Comparison of ENCODE assay signal across 24 mouse cellular contexts in genomic region chr12:56450261-56450660, GRCm38 (mm10).
DNase-seq lines count a peak whose midpoint lies in the region; ATAC-seq and TF ChIP-seq lines count a peak whose summit lies in the region.
"Had no signal": no experiment of that assay in that cellular context is flagged by ENCODE, and none has a peak within 500 bp of the region (broad histone marks: within the 10 kb centered on the region; RNA-seq: fewer than 3 reads in every experiment).

No protein-coding gene starts in this region.

- H3K4me1 ChIP-seq in midbrain, embryonic 11.5 days (ENCODE audit: control insufficient read depth, insufficient read depth, low read length) = no peaks in the 10 kb centered on the region
- no peaks in the 10 kb centered on the region for H3K4me1 ChIP-seq in midbrain, embryonic 10.5 days
- peaks cover 2 to 23% of the 10 kb centered on the region in 2 experiments; a peak in 2 of 4 replicates for H3K4me1 ChIP-seq in CH12.LX (ENCODE audit: control insufficient read depth in 1 of 2, insufficient read depth in 2 of 2)
- no peaks in the 10 kb centered on the region for H3K4me1 ChIP-seq in intestine, postnatal 0 days (replicated peaks; ENCODE audit: control insufficient read depth, insufficient read depth, low read length)

- TF ChIP-seq EP300 in CH12.LX (IDR thresholded peaks at IDR 0.05; ENCODE audit: low read length) = no peak

- no peak for TF ChIP-seq POLR2A in CH12.LX (IDR thresholded peaks at IDR 0.05; ENCODE audit: low read depth, low read length)
- TF ChIP-seq POLR2A in brain, embryonic 14.5 days (IDR thresholded peaks at IDR 0.05; ENCODE audit: borderline replicate concordance, extremely low read depth, insufficient read depth, insufficient read length, poor library complexity, severe bottlenecking) = no peak

- TF ChIP-seq RAD21 in CH12.LX (IDR thresholded peaks at IDR 0.05; ENCODE audit: low read depth, low read length) = peak; percentile 21

- no peak overlapping the region for H3K27ac ChIP-seq in midbrain, embryonic 11.5 days (ENCODE audit: low read depth, low read length)
- no peak overlapping the region for H3K27ac ChIP-seq in midbrain, embryonic 10.5 days (replicated peaks)
- H3K27ac ChIP-seq in CH12.LX (ENCODE audit: insufficient read depth, low read depth) = no peak overlapping the region
- no peak overlapping the region for H3K27ac ChIP-seq in intestine, postnatal 0 days (ENCODE audit: low read depth, low read length)

- H3K36me3 ChIP-seq in midbrain, embryonic 11.5 days (ENCODE audit: control insufficient read depth, insufficient read depth, low read length) = no peaks in the 10 kb centered on the region
- no peaks in the 10 kb centered on the region for H3K36me3 ChIP-seq in midbrain, embryonic 10.5 days
- H3K36me3 ChIP-seq in CH12.LX (replicated peaks in 1 of 2; ENCODE audit: control insufficient read depth in 1 of 2, insufficient read depth in 1 of 2, low read length in 1 of 2) = no peaks in the 10 kb centered on the region
- H3K36me3 ChIP-seq in intestine, postnatal 0 days (ENCODE audit: control insufficient read depth, insufficient read depth) = no peaks in the 10 kb centered on the region
- H3K36me3 ChIP-seq: G1E had no signal

- ATAC-seq in midbrain, embryonic 11.5 days (ENCODE audit: low FRiP score) = no peak
- ATAC-seq in intestine, postnatal 0 days = no peak
- ATAC-seq: activated CD4-positive, CD25-positive, alpha-beta regulatory T cell, adult 4 months; CD4-positive, CD25-positive, alpha-beta regulatory T cell, adult 4 months; Patski had no signal

- H3K9me3 ChIP-seq in midbrain, embryonic 11.5 days (ENCODE audit: control insufficient read depth, low read length) = no peaks in the 10 kb centered on the region
- H3K9me3 ChIP-seq in midbrain, embryonic 10.5 days (replicated peaks) = 0 out of 2 replicates have a peak, but pooled peaks cover 4% of the 10 kb centered on the region
- H3K9me3 ChIP-seq in CH12.LX (replicated peaks; ENCODE audit: low read length) = no peaks in the 10 kb centered on the region
- H3K9me3 ChIP-seq in intestine, postnatal 0 days (ENCODE audit: control insufficient read depth) = no peaks in the 10 kb centered on the region
- H3K9me3 ChIP-seq: G1E had no signal

- dilution Hi-C loops in CH12.LX (cut with MboI; ENCODE audit: extremely low pct_ligation_motif_present, extremely low pct_unique_long_range_greater_than_20kb, low sequenced_read_pairs) = no loop called here

- peaks cover 22% of the 10 kb centered on the region for H3K27me3 ChIP-seq in midbrain, embryonic 11.5 days (ENCODE audit: control insufficient read depth, insufficient read depth, low read length)
- peaks cover 97% of the 10 kb centered on the region for H3K27me3 ChIP-seq in midbrain, embryonic 10.5 days (ENCODE audit: low read depth, poor library complexity, severe bottlenecking)
- no peaks in the 10 kb centered on the region for H3K27me3 ChIP-seq in CH12.LX (replicated peaks)
- H3K27me3 ChIP-seq in intestine, postnatal 0 days (replicated peaks; ENCODE audit: control insufficient read depth, insufficient read depth, low read length) = no peaks in the 10 kb centered on the region

- TF ChIP-seq CTCF in CH12.LX (conservative IDR thresholded peaks at IDR 0.05 in 1 of 2, IDR thresholded peaks at IDR 0.05 in 1 of 2; ENCODE audit: low read depth in 2 of 2, low read length in 2 of 2) = peak in 1 of 2 experiments; percentile 43; a peak in 2 of 4 replicates
- peak; percentile 8; the same call in 1 of the 2 replicates for TF ChIP-seq CTCF in brain, embryonic 14.5 days (IDR thresholded peaks at IDR 0.05; ENCODE audit: borderline replicate concordance, extremely low read depth, insufficient read depth, insufficient read length)
- no peak for TF ChIP-seq CTCF in intestine, postnatal 0 days (IDR thresholded peaks at IDR 0.05; ENCODE audit: low read depth)

- H3K9ac ChIP-seq in midbrain, embryonic 11.5 days (ENCODE audit: low read length) = no peak overlapping the region
- no peak overlapping the region for H3K9ac ChIP-seq in CH12.LX (ENCODE audit: insufficient read depth, low read depth)
- H3K9ac ChIP-seq in intestine, postnatal 0 days (ENCODE audit: low read depth, low read length) = no peak overlapping the region

- in situ Hi-C loops in CH12.LX (cut with MboI; ENCODE audit: low pct_ligation_motif_present, low pct_unique_long_range_greater_than_20kb, low sequenced_read_pairs) = no loop called here

- no peaks in the 10 kb centered on the region for H3K79me2 ChIP-seq in CH12.LX (replicated peaks; ENCODE audit: control insufficient read depth, extremely low read depth, insufficient read depth, poor library complexity, severe bottlenecking)

- no peak overlapping the region for H3K4me2 ChIP-seq in midbrain, embryonic 11.5 days
- H3K4me2 ChIP-seq in CH12.LX (ENCODE audit: insufficient read depth, low read depth, poor library complexity, severe bottlenecking) = no peak overlapping the region
- no peak overlapping the region for H3K4me2 ChIP-seq in intestine, postnatal 0 days (replicated peaks; ENCODE audit: low read depth)

- WGBS in midbrain, embryonic 11.5 days = 69% methylated on average over 2 of the region's 2 CpGs
- WGBS in midbrain, embryonic 10.5 days = 72% methylated on average over 2 of the region's 2 CpGs
- 63% methylated on average over 2 of the region's 2 CpGs for WGBS in intestine, postnatal 0 days

- H3K4me3 ChIP-seq in midbrain, embryonic 11.5 days (ENCODE audit: low read depth, low read length) = no peak overlapping the region
- no peak overlapping the region for H3K4me3 ChIP-seq in midbrain, embryonic 10.5 days
- H3K4me3 ChIP-seq in CH12.LX (replicated peaks in 1 of 3; ENCODE audit: low read depth in 2 of 3, low read length in 2 of 3, poor library complexity in 1 of 3) = no peak overlapping the region
- H3K4me3 ChIP-seq in intestine, postnatal 0 days (ENCODE audit: low read depth, low read length) = no peak overlapping the region

- DNase-seq in midbrain, embryonic 11.5 days (ENCODE audit: low spot score, missing footprints) = peak; percentile 54
- DNase-seq in midbrain, embryonic 10.5 days (ENCODE audit: low spot score) = no peak
- peak; percentile 50 for DNase-seq in A20 (ENCODE audit: low read depth, low spot score)
- DNase-seq in CH12.LX (ENCODE audit: extremely low read depth) = no peak
- no peak for DNase-seq in brain, embryonic 14.5 days (ENCODE audit: low read depth)
- DNase-seq in kidney, adult 11 months = no peak
- no peak for DNase-seq in urinary bladder, postnatal 36 days (ENCODE audit: low spot score in 2 of 2)
- DNase-seq: adrenal gland, adult 2 months; adrenal gland, adult 8-10 months; adrenal gland, postnatal 10 days; adrenal gland, postnatal 14 days; adrenal gland, postnatal 25 days; adrenal gland, postnatal 36 days; B cell, adult 2 months; cerebellum, adult 11 months; cerebellum, adult 11-12 months; cerebellum, adult 18-20 months; cerebellum, adult 2 months; cerebellum, adult 8-10 months had no signal

TF ChIP-seq in CH12.LX, 34 proteins besides CTCF, POLR2A, EP300 and RAD21:
- no peak for TF ChIP-seq SIN3A (IDR thresholded peaks at IDR 0.05; ENCODE audit: low read length)
- no peak for TF ChIP-seq HCFC1 (IDR thresholded peaks at IDR 0.05; ENCODE audit: low read depth, low read length)
- no peak for TF ChIP-seq USF2 (conservative IDR thresholded peaks at IDR 0.05; ENCODE audit: low read depth, low read length)
- TF ChIP-seq MAZ (IDR thresholded peaks at IDR 0.05; ENCODE audit: low read depth, low read length) = no peak
- TF ChIP-seq PAX5 (IDR thresholded peaks at IDR 0.05; ENCODE audit: low read length) = no peak
- TF ChIP-seq MAX (IDR thresholded peaks at IDR 0.05; ENCODE audit: low read length) = no peak
- TF ChIP-seq IRF4 (IDR thresholded peaks at IDR 0.05; ENCODE audit: low read depth, low read length) = no peak
- no peak for TF ChIP-seq TCF12 (IDR thresholded peaks at IDR 0.05; ENCODE audit: low read depth, low read length)
- no peak for TF ChIP-seq ZKSCAN1 (IDR thresholded peaks at IDR 0.05; ENCODE audit: borderline replicate concordance, low read depth, low read length)
- no peak for TF ChIP-seq E2F4 (IDR thresholded peaks at IDR 0.05; ENCODE audit: insufficient replicate concordance, low read depth, low read length)
- TF ChIP-seq MYC (IDR thresholded peaks at IDR 0.05; ENCODE audit: low read depth, low read length) = no peak
- TF ChIP-seq MAFK (IDR thresholded peaks at IDR 0.05; ENCODE audit: insufficient replicate concordance, low read length) = no peak
- TF ChIP-seq JUND (conservative IDR thresholded peaks at IDR 0.05; ENCODE audit: low read depth, low read length) = no peak
- no peak for TF ChIP-seq JUN (IDR thresholded peaks at IDR 0.05; ENCODE audit: insufficient read depth, low read depth, low read length)
- no peak for TF ChIP-seq MEF2A (IDR thresholded peaks at IDR 0.05; ENCODE audit: borderline replicate concordance, low read depth, low read length)

Comparison
In these comparisons a context has a peak if more than half of its experiments do, and no peak if none do; other contexts are left out.
1. DNase-seq: peak in midbrain, embryonic 11.5 days (single experiment) and A20 (single experiment); none in midbrain, embryonic 10.5 days (single experiment), CH12.LX (single experiment), brain, embryonic 14.5 days (single experiment), kidney, adult 11 months (single experiment) and urinary bladder, postnatal 36 days (0 of 2).